Mouse (Mus musculus): Measurements from ENCODE around the gene Crygn. TPM values are rescaled to one million over a fixed set of nuclear protein-coding genes. Genes with fewer than 3 reads are reported as not detected.
"Not testable (repeated sequence)": the region's sequence is repeated elsewhere in the genome, so short reads cannot be mapped to it uniquely, and the experiment has no call there.

Gene Crygn
- 0.97 and 1.7 TPM in 2 replicates for polyA plus RNA-seq (2012; rRNA removed)

- DNase-seq (ENCODE audit: low read depth) = no peak
Observed at GRCm38 (mm10) chr5:24757816-24758215, at the start of gene Crygn. Gene Crygn, minus strand, starts transcription at chr5:24758008.

- DNase-seq (ENCODE audit: low read depth) = no peak
Observed at GRCm38 (mm10) chr5:24805222-24805621, 47.4 kb upstream of the Crygn start.

GRCm38 (mm10) chr5:24804661-24805060 is 46.9 kb upstream of the Crygn start:
- DNase-seq (ENCODE audit: low read depth) = no peak

- DNase-seq (ENCODE audit: low read depth) = no peak
Observed at GRCm38 (mm10) chr5:24801841-24802624, 44.2 kb upstream of the Crygn start.

- DNase-seq (ENCODE audit: low read depth) = no peak
Observed at GRCm38 (mm10) chr5:24800416-24800815, 42.6 kb upstream of the Crygn start.

- no peak for DNase-seq (ENCODE audit: low read depth)
Observed at GRCm38 (mm10) chr5:24798639-24799038, 40.8 kb upstream of the Crygn start.

GRCm38 (mm10) chr5:24797858-24798257 is 40.0 kb upstream of the Crygn start:
- no peak for DNase-seq (ENCODE audit: low read depth)

GRCm38 (mm10) chr5:24792961-24793360 is 35.2 kb upstream of the Crygn start:
- no peak for DNase-seq (ENCODE audit: low read depth)

GRCm38 (mm10) chr5:24782957-24783356 is 25.1 kb upstream of the Crygn start:
- DNase-seq (ENCODE audit: low read depth) = no peak

- DNase-seq (ENCODE audit: low read depth) = no peak
Observed at GRCm38 (mm10) chr5:24781048-24781447, 23.2 kb upstream of the Crygn start.

- DNase-seq (ENCODE audit: low read depth) = no peak
Observed at GRCm38 (mm10) chr5:24779881-24780512, 22.2 kb upstream of the Crygn start.

- DNase-seq (ENCODE audit: low read depth) = no peak
Observed at GRCm38 (mm10) chr5:24779321-24779720, 21.5 kb upstream of the Crygn start.

GRCm38 (mm10) chr5:24778843-24779140 is 21.0 kb upstream of the Crygn start:
- no peak for DNase-seq (ENCODE audit: low read depth)

- DNase-seq (ENCODE audit: low read depth) = no peak
Observed at GRCm38 (mm10) chr5:24778082-24778842, 20.5 kb upstream of the Crygn start.

- no peak for DNase-seq (ENCODE audit: low read depth)
Observed at GRCm38 (mm10) chr5:24776681-24777080, 18.9 kb upstream of the Crygn start.

- DNase-seq (ENCODE audit: low read depth) = not testable (repeated sequence)
Observed at GRCm38 (mm10) chr5:24774549-24774948, 16.7 kb upstream of the Crygn start.

- DNase-seq (ENCODE audit: low read depth) = no peak
Observed at GRCm38 (mm10) chr5:24756931-24757330, 877 bp downstream of the Crygn start.

- no peak for DNase-seq (ENCODE audit: low read depth)
Observed at GRCm38 (mm10) chr5:24752175-24752498, 5.7 kb downstream of the Crygn start.

GRCm38 (mm10) chr5:24751305-24752174 is 6.3 kb downstream of the Crygn start:
- DNase-seq (ENCODE audit: low read depth) = no peak

GRCm38 (mm10) chr5:24750321-24751304 is 7.2 kb downstream of the Crygn start:
- no peak for DNase-seq (ENCODE audit: low read depth)

GRCm38 (mm10) chr5:24749731-24750130 is 8.1 kb downstream of the Crygn start:
- DNase-seq (ENCODE audit: low read depth) = no peak
